Comparison of ENCODE assay signal across 13 mouse cellular contexts in the genomic region with DNA sequence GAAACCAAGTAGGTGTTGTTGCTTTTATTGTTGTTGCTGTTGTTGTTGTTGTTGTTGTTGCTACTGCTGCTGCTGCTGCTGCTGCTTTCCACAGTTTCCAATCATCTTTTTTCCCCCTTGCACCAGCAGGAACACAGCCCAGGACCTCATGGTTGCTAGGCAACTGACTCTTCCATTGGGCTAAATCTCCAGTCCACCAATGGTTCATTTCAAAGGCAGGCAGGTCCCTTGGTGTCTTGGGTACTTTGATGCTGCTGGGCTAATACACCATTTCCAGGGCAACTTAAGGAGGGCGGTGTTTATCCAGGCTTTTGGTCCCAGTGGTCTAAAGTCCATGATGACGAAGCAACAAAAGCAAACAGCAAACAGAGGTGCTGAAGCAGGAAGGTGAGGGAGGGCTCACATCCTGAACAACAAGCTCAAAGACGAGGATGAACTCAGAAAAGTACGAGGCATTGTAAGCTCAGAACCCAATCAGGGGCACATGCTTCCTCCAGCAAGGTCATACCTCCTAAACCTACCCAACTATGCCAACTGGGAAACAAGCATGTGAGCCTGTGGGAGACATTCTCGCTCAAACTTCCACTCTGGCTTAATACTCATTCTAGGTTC. TPM values are rescaled to one million over a fixed set of nuclear protein-coding genes. Genes with fewer than 3 reads are reported as not detected.
DNase-seq lines count a peak whose midpoint lies in the region; ATAC-seq lines count a peak whose summit lies in the region.
"Had no signal": no experiment of that assay in that cellular context is flagged by ENCODE, and none has a peak within 500 bp of the region (broad histone marks: within the 10 kb centered on the region; RNA-seq: fewer than 3 reads in every experiment).

No protein-coding gene starts in this region.

- H3K4me3 ChIP-seq in kidney, embryonic 14.5 days (ENCODE audit: low read length) = no peak overlapping the region
- H3K4me3 ChIP-seq in hindbrain, embryonic 13.5 days = no peak overlapping the region
- no peak overlapping the region for H3K4me3 ChIP-seq in limb, embryonic 15.5 days
- H3K4me3 ChIP-seq in heart, embryonic 10.5 days = no peak overlapping the region

- no peaks in the 10 kb centered on the region for H3K9me3 ChIP-seq in kidney, embryonic 14.5 days (ENCODE audit: control insufficient read depth, low read length)
- no peaks in the 10 kb centered on the region for H3K9me3 ChIP-seq in hindbrain, embryonic 13.5 days
- H3K9me3 ChIP-seq in limb, embryonic 15.5 days = no peaks in the 10 kb centered on the region
- no peaks in the 10 kb centered on the region for H3K9me3 ChIP-seq in heart, embryonic 10.5 days

- no peak overlapping the region for H3K9ac ChIP-seq in kidney, embryonic 14.5 days (ENCODE audit: low read depth, low read length)
- no peak overlapping the region for H3K9ac ChIP-seq in hindbrain, embryonic 13.5 days
- no peak overlapping the region for H3K9ac ChIP-seq in limb, embryonic 15.5 days
- H3K9ac ChIP-seq: lung, embryonic 14.5 days had no signal

- H3K36me3 ChIP-seq in kidney, embryonic 14.5 days (ENCODE audit: control insufficient read depth, insufficient read depth, low read length) = no peaks in the 10 kb centered on the region
- H3K36me3 ChIP-seq in hindbrain, embryonic 13.5 days = no peaks in the 10 kb centered on the region
- no peaks in the 10 kb centered on the region for H3K36me3 ChIP-seq in limb, embryonic 15.5 days
- H3K36me3 ChIP-seq in heart, embryonic 10.5 days = no peaks in the 10 kb centered on the region

- ATAC-seq in kidney, embryonic 14.5 days (ENCODE audit: low FRiP score, low TSS enrichment) = no peak
- 0 out of 2 replicates have a peak, but pooled peaks have one; percentile 51 for ATAC-seq in hindbrain, embryonic 13.5 days (ENCODE audit: low FRiP score)
- ATAC-seq in limb, embryonic 15.5 days (ENCODE audit: insufficient number of reproducible peaks, low FRiP score, low TSS enrichment, low read depth) = no peak

- no peak overlapping the region for H3K4me2 ChIP-seq in kidney, embryonic 14.5 days (replicated peaks; ENCODE audit: low read depth, low read length)
- no peak overlapping the region for H3K4me2 ChIP-seq in hindbrain, embryonic 13.5 days
- H3K4me2 ChIP-seq in limb, embryonic 15.5 days = no peak overlapping the region
- H3K4me2 ChIP-seq: lung, embryonic 14.5 days had no signal

- H3K27ac ChIP-seq in kidney, embryonic 14.5 days (ENCODE audit: low read depth, low read length) = no peak overlapping the region
- H3K27ac ChIP-seq in hindbrain, embryonic 13.5 days = no peak overlapping the region
- H3K27ac ChIP-seq in limb, embryonic 15.5 days = peak overlapping the region; percentile 80
- no peak overlapping the region for H3K27ac ChIP-seq in heart, embryonic 10.5 days
- H3K27ac ChIP-seq: kidney, postnatal 0 days had no signal

- H3K4me1 ChIP-seq in kidney, embryonic 14.5 days (ENCODE audit: control insufficient read depth, insufficient read depth, low read length) = no peaks in the 10 kb centered on the region
- peaks cover 20% of the 10 kb centered on the region for H3K4me1 ChIP-seq in hindbrain, embryonic 13.5 days (replicated peaks)
- peaks cover 21% of the 10 kb centered on the region for H3K4me1 ChIP-seq in limb, embryonic 15.5 days
- H3K4me1 ChIP-seq in heart, embryonic 10.5 days = no peaks in the 10 kb centered on the region

- DNase-seq in kidney, adult 9 months = peak; percentile 18
- DNase-seq in retina, embryonic 14.5 days (ENCODE audit: low spot score) = peak; percentile 12
- no peak for DNase-seq in heart, embryonic 10.5 days (ENCODE audit: low spot score)
- DNase-seq in heart, adult 8-10 months (ENCODE audit: low spot score) = no peak
- DNase-seq: cerebellum, adult 9-10 months; heart, adult 18-20 months; layer of hippocampus, adult 9-11 months; left cerebral cortex, postnatal 4 days; lung, embryonic 14.5 days had no signal

- no peaks in the 10 kb centered on the region for H3K27me3 ChIP-seq in kidney, embryonic 14.5 days (ENCODE audit: control insufficient read depth, insufficient read depth, low read length)
- H3K27me3 ChIP-seq in hindbrain, embryonic 13.5 days = no peaks in the 10 kb centered on the region
- no peaks in the 10 kb centered on the region for H3K27me3 ChIP-seq in limb, embryonic 15.5 days
- H3K27me3 ChIP-seq in heart, embryonic 10.5 days (ENCODE audit: insufficient read depth, poor library complexity, severe bottlenecking) = no peaks in the 10 kb centered on the region

- WGBS in kidney, embryonic 14.5 days = 79% methylated on average over 5 of the region's 5 CpGs
- WGBS in hindbrain, embryonic 13.5 days = 52% methylated on average over 5 of the region's 5 CpGs
- 79% methylated on average over 5 of the region's 5 CpGs for WGBS in limb, embryonic 15.5 days
- WGBS in heart, embryonic 10.5 days = 76% methylated on average over 5 of the region's 5 CpGs

RNA-seq across cellular contexts. Expression of a gene that starts 35.7 kb away (rescaled TPM):
- polyA plus RNA-seq in kidney, embryonic 14.5 days (2014; fragmentation: Nextera tagmentation; extraction: Ambion mirVana) = 37.7 and 38.3 TPM in 2 replicates
- polyA plus RNA-seq in hindbrain, embryonic 13.5 days (2015; fragmentation: Nextera tagmentation; extraction: Ambion mirVana) = 22.5 and 23.5 TPM in 2 replicates
- 24.7 and 25.6 TPM in 2 replicates for polyA plus RNA-seq in limb, embryonic 15.5 days (2015; fragmentation: Nextera tagmentation; extraction: Ambion mirVana)
- 21.9 and 22.6 TPM in 2 replicates for polyA plus RNA-seq in heart, embryonic 10.5 days (2016; fragmentation: Nextera tagmentation; extraction: Ambion mirVana)
- 10 to 100 TPM; 20.0 to 21.2 (median 20.4) TPM for total RNA-seq in heart, adult 8-10 months (2022)

Comparison
In these comparisons a context has a peak if more than half of its experiments do, and no peak if none do; other contexts are left out.
1. DNase-seq: peak in kidney, adult 9 months (single experiment) and retina, embryonic 14.5 days (single experiment); none in heart, embryonic 10.5 days (single experiment) and heart, adult 8-10 months (single experiment).